Mouse (Mus musculus) embryonic fibroblast, embryonic 13.5 days (primary cell): ENCODE data around the gene Xaf1. TPM values are rescaled to one million over a fixed set of nuclear protein-coding genes. Genes with fewer than 3 reads are reported as not detected.
A peak's percentile ranks its signal among the peaks of the same experiment; 100 is the strongest.

ENCODE experiments used
- H3K27ac ChIP-seq: 2 replicates; pipeline ENCODE4 v1.5.1; 2012; ENCODE audit warnings: low read length, control low read depth, inconsistent platforms; ENCODE audit not compliant: insufficient read depth
- H3K4me1 ChIP-seq: 2 replicates; pipeline ENCODE4 v1.6.1; 2011; ENCODE audit warnings: low read length; ENCODE audit not compliant: control insufficient read depth, insufficient read depth
- H3K4me3 ChIP-seq: 2 replicates; pipeline ENCODE4 v1.5.1; 2011; ENCODE audit warnings: mild to moderate bottlenecking, control low read depth, low read length; ENCODE audit not compliant: insufficient read depth
- CTCF ChIP-seq: IDR thresholded peaks from 2 replicates; pipeline ENCODE4 v1.5.1; 2011; ENCODE audit warnings: mild to moderate bottlenecking, control low read depth, low read length, moderate library complexity, borderline replicate concordance; ENCODE audit not compliant: insufficient read depth
- POLR2A ChIP-seq: IDR thresholded peaks from 2 replicates; pipeline ENCODE4 v1.6.1; 2011; ENCODE audit warnings: low read depth, mild to moderate bottlenecking, control low read depth, low read length, moderate library complexity
- polyA plus RNA-seq: library from polyadenylated mRNA; stranded (reverse); fragments of >200 nt; gene quantifications from 2 replicates; pipeline ENCODE4 v1.2.4, GENCODE M21; 2011; ENCODE audit warnings: low read depth; ENCODE audit not compliant: missing spikeins, insufficient read length

Gene Xaf1
- polyA plus RNA-seq, 1 experiment: 73.5 TPM

DNA sequence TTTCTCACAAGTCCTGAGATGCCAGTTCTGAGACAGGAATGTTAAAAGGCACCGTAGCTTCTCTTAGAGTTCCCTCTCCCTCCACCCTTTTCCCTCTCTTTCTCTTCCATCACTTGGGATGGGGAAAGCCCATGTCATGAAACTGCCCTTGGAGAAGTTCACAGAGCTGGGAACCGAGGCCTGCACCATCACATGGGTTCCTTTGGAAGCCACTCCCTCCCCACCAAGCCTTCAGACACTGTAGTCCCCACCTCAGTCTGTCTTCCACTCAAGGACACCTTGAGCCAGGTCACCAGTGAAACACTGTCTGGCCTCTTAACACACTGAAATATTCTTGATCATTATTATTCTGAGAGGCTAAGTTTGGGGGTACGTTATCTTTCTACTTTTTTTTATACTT lies 51.8 kb downstream of the Xaf1 start:
- no peak for TF ChIP-seq POLR2A
- no peak overlapping the region for H3K4me3 ChIP-seq
- no peaks in the 10 kb centered on the region for H3K4me1 ChIP-seq
- H3K27ac ChIP-seq: no peak overlapping the region

DNA sequence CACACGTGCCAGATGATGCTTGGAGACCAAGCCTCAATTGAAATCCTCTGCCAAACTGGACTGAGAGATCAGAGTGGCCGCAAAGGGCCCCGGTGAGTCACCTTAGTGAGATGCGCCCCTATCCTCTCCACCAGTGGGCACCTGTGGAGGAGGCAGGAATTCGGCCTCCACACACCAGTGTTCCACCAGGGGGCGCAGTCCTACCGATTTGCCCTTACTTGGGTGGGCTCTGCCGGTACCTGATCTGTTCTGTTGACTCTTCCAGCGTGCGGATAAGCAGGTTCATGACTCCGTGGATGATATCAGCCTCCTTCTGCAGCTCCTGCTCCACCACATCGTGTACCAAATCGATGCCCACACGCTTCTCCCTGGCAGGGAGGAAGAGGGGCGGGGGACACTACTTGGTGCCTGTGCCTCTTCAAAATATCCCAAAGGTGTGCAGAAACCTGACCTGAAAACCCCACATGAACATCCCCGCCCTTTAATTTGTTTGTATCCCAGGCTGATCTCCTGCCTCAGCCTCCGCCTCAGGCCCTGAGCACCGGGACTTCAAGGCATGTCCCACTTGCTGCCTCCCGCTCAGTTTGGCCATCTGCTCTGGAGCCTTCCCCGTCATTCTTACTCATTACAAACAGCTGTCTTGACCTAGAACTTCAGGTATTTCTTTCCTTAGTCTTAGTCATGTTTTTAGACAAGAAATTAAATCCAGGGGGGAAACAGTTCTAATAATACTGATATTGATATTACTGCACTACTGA lies 53.7 kb downstream of the Xaf1 start:
- H3K4me1 ChIP-seq: no peaks in the 10 kb centered on the region
- no peak overlapping the region for H3K27ac ChIP-seq
- H3K4me3 ChIP-seq: no peak overlapping the region
- TF ChIP-seq CTCF (peak; percentile 86), POLR2A (no peak)

DNA sequence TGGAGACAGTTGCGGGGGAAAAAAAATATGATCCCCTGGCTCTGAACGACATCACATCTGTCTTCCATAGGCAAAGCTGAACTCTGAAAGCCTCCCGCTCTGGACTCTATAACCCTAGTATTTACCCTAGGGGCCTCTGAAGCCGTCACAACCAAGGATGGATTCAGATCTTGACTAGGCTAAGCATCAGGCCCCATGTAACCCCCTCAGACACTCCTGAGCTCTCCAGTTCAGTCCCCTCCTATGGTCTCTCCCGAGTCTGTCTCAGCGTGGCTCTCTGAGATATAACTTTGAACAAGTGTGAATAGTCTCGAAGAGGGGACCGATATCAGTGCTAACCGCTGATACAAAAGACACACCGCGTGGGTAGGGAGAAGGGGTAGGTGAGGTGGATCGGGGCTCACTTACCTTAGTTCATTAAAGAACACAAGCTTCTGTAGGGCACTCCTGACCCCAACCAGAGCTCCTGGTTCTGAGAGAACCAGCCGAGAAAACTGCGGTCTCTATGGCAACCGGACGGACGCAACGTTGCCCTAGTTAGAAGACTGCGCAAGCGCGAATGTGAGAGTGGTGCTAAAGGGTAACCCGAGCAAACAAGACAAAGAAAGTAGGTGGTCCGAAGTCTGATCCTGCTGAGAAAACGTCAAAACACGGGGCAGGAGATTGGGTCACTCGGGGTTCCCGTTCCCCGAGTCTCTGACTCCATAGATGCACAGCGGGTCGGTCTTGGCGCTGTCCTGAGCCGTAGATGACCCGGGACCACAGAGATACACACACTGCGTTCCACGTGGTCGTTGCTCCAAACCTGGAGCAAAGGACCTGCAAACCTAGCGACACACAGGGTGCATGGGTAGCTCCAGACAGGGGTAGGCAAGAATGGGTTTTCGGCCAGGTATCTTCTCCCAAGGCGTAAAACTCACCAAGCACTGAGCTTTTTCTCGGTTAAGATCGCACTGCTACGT lies 60.2 kb downstream of the Xaf1 start:
- Histone ChIP-seq H3K4me3 (peak overlapping the region; percentile 53), H3K27ac (no peak overlapping the region), H3K4me1 (no peaks in the 10 kb centered on the region; the same call in 1 of the 2 replicates)
- no peak for TF ChIP-seq CTCF
- no peak for TF ChIP-seq POLR2A

DNA sequence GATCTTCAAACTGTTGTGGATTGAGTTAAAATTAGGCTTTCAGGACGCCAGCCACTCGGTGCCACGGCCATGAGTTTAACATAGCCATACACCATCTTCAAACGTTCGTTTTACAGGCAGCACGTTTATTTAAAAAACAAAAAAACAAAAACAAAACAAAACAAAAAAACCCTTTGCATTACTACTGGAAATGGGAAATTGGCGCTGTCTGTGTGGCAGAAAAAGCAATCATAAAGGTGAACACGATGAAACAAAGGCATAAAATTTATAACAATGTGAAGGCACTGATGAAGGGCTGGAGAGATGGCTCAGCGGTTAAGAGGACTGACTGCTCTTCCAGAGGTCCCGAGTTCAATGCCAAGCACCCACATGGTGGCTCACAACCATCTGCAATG lies 60.9 kb downstream of the Xaf1 start, which contains the start of gene Tekt1:
Tekt1 (minus strand) TSS at position 96 of the 395 bp plus-strand sequence.
- Histone ChIP-seq H3K27ac (no peak within 1 kb of the TSS), H3K4me1 (no peaks in the 10 kb centered on the region; the same call in 1 of the 2 replicates)
- no peak for TF ChIP-seq CTCF
- TF ChIP-seq POLR2A: no peak

More for the DNA sequence above, 60.9 kb downstream of the Xaf1 start, which contains the start of gene Tekt1:
- H3K4me3 ChIP-seq: peak within 1 kb of the TSS; percentile 53

Other genes with a start within 250 kb of the Xaf1 start
- 0.89 and 1.1 TPM in 2 replicates for gene Pitpnm3, start 165.9 kb upstream of the Xaf1 start, polyA plus RNA-seq
- 0.90 and 1.1 TPM in 2 replicates for gene Gm43951, start 94.8 kb upstream of the Xaf1 start, polyA plus RNA-seq
- gene 4933427D14Rik, start 94.2 kb upstream of the Xaf1 start, polyA plus RNA-seq: 8.0 and 11.8 TPM in 2 replicates
- gene Txndc17, start 94.1 kb upstream of the Xaf1 start, polyA plus RNA-seq: 131 and 168 TPM in 2 replicates
- gene Med31, start 86.0 kb upstream of the Xaf1 start, polyA plus RNA-seq: 13.5 and 13.8 TPM in 2 replicates
- gene Slc13a5, start 34.4 kb upstream of the Xaf1 start, polyA plus RNA-seq: 0.74 TPM in 1 of 2 replicates, not detected in the other
- not detected in 2 replicates for gene Fbxo39, start 12.8 kb downstream of the Xaf1 start, polyA plus RNA-seq
- not detected in 2 replicates for gene Tekt1, start 60.8 kb downstream of the Xaf1 start, polyA plus RNA-seq
- gene Smtnl2, start 110.1 kb downstream of the Xaf1 start, polyA plus RNA-seq: 0.28 TPM in 1 of 2 replicates, not detected in the other
- gene Ggt6, start 133.9 kb downstream of the Xaf1 start, polyA plus RNA-seq: not detected in 2 replicates
- gene Mybbp1a, start 139.7 kb downstream of the Xaf1 start, polyA plus RNA-seq: 124 and 138 TPM in 2 replicates
- 0.45 and 1.3 TPM in 2 replicates for gene Spns2, start 188.3 kb downstream of the Xaf1 start, polyA plus RNA-seq
- not detected in 2 replicates for gene Spns3, start 248.9 kb downstream of the Xaf1 start, polyA plus RNA-seq